Mouse (Mus musculus) monocyte, adult 2 months (primary cell): ENCODE measurements at regions not wholly inside any gene's neighbourhood (a gene's known extent, or its start where the extent isn't known, plus 50 kb on each side); places are given as distances from the start of the nearest gene placed in this dataset.
"Not testable (repeated sequence)": the region's sequence is repeated elsewhere in the genome, so short reads cannot be mapped to it uniquely, and the experiment has no call there.

ENCODE experiments used
- DNase-seq, 2 experiments: peaks; one replicate each; pipeline ENCODE4 v3.0.0; 2022; ENCODE audit warnings: low spot score in 2 of 2, low read depth in 1 of 2

DNA sequence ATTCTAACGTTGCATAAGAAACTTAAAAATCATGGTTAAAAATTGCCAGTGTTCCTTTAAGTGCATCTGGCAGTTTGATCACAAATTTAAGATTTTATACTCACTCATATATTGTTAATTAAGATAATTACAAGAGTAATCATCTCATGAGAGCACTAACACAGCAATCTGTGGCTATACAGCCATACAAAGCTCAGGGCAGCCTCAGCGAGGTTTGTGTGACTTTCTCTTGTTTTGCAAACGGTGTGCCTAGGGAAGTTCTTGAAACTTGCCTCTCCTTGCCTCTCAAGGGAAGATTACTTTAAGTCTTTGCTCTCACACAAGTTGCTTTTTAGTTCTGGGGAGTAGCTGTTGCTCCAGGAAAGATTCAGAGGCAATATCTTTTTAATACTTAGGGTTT, 58.1 kb upstream of the Slc1a4 start:
- no peak for DNase-seq

DNA sequence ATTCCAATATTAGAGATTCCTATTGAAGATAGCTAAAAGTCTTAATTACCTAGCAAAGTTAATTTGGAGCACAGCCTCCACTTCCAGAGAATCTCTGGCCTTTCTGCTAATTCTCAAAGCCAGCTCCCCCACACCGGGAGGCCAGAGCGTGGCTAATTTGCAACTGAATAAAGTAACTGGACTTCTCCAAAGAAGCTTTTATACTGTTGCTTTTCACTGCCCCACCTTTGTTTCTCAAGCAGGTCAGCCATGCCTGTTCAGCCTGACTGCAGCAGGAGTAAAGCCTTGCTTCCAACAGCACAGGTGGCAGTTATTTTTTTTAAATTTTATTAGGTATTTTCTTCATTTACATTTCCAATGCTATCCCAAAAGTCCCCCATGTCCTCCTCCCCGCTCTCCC, 60.8 kb upstream of the Slc1a4 start:
- DNase-seq = not testable (repeated sequence)

DNA sequence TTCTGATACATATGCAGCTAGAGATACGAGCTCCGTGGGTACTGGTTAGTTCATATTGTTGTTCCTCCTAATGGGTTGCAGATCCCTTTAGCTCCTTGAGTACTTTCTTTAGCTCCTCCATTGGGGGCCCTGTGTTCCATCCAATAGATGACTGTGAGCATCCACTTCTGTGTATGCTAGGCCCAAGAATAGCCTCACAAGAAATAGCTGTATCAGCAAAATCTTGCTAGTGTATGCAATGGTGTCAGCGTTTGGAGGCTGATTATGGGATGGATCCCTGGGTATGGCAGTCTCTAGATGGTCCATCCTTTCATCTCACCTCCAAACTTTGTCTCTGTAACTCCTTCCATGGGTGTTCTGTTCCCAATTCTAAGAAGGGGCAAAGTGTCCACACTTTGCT, 61.3 kb upstream of the Slc1a4 start:
- DNase-seq = not testable (repeated sequence)

DNA sequence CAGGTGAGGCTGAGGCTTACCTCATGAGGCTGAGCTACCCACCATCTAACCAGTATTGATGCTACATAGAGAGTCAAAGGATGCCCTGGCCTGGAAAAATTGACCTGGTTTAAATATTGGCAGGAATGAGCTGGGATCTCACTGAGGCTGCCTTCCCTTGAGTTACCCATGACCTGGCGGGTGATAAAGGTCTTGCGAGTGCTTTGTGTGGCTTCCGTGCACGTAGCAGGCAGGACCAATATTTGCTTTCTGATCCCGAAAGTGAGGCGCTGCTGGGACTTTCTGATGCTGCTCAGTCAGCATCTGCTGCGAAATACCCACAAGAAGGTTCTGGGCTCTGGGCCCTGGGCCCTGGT, 63.3 kb upstream of the Slc1a4 start:
- no peak for DNase-seq

DNA sequence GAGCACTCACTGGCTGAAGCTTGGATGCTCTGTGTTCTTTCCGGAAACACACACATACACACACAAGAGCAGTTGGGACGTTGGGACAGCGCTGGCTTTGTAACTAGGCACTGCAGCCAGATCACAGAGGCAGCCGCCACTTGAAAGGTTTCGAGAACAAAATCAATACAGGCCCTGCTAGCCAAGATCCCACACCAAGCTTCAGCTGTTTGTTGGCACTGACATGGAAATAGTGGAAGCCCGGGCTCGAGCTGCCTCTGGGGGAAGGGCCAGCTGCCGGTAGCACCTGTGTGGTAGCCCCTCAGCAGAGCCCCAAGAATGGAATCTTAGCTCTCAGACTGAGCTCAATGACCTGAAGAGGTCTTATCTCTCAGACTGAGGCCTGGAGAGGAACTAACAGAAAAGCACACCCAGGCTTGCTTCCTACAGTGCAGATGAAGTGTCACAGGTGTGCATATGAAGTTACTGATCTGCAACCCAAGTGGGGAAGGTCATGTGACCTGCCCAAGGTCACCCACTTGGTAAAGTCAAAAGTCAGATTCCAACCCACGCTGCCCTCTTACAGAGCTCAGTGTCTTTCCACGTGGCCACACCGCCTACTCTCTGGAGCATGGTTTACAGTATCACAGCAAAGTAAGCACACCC, 63.8 kb upstream of the Slc1a4 start:
- DNase-seq = no peak

- no peak for DNase-seq
Observed at GRCm38 (mm10) chr11:20396884-20397283, 64.4 kb upstream of the Slc1a4 start.

DNA sequence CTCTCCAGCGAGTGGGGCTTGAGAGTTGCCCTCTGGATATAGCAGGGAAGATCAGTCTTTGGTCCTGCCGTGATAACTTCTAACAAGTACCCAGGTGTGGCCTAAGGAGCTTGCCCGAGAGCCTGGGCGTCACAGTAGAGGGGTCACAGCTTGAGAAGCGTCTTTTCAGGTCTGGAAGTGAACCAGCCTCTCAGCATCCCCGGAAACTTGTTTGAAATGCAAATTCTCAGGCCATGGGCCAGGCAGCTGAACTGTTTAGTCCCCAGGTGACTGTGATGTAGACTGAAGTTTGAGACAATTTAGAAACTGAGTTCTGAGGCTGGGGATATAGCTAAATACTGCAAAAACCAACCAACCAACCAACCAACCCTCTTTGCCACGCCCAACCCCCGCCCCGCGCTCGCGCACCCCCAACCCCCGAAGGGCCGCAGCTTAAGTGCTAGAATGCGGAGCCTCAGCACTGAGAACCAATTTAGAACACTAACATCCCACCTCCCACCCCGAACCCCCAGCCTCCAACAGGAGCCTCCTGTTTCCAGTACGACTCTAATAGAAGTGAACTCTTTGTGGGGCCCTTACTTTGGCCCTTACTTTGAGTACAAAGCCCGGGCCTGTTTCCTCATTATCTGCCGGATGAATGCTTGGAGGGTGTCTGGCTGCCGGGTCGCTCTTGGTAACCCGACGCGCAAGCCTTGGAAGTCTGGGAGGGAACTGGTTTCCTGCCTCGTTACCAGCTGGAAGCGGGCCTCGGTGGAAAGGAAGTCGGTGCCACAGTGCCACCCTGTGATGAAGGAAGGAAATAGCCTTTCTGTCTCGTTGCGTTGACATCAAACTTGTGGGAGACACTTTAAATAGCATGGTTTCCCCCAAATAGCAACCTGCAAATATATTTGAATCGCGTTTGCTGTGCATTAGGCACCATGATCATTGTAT, 68.1 kb upstream of the Slc1a4 start:
- DNase-seq = peak in 1 of 2 experiments; percentile 6

- no peak for DNase-seq
Observed at GRCm38 (mm10) chr11:20403456-20403855, 70.9 kb upstream of the Slc1a4 start.

- no peak for DNase-seq
Observed at GRCm38 (mm10) chr11:20404476-20404875, 72.0 kb upstream of the Slc1a4 start.

GRCm38 (mm10) chr11:20418141-20418540, 85.6 kb upstream of the Slc1a4 start:
- DNase-seq = no peak

DNA sequence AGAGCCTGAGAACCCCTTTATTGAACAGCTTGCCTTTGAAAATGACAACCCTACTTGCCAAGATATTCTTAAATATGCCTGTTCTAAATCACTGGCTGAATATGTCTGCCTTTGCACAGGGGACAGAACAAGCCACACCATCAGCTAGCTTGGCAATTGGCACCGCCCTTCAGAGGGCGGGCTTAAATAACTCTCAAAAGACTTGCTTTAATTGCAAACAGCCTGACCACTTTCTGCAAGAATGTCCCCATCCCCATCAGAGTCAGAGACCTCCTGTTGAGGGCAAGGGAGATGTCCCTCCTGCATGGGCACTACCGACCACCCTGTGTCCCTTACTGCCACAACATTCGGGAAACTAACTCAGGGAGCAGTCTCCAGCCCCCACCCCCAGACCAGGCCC, 88.4 kb upstream of the Slc1a4 start:
- no peak for DNase-seq

DNA sequence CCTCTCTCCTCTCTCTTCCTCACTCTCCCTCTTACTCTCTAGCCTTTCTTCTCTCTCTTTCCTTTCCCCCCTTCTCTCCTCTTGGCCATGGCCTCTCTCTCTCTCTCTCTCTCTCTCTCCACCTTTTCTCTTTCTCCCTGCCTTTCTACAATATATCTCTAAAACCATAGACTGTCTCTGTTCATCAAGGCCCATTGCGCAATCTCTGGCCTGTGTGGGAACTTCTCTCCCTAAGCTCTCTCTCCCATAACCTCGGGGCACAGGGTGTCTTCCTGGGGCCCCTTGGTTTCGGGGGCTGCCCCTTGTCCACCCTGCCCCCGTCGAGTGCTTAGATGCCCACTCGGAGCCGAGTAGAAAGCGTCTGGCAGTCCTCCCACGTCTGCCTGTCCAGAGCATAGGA, 103.5 kb upstream of the Slc1a4 start:
- no peak for DNase-seq

GRCm38 (mm10) chr11:20442476-20442875, 100.6 kb upstream of the Sertad2 start:
- no peak for DNase-seq

GRCm38 (mm10) chr11:20445061-20445902, 97.8 kb upstream of the Sertad2 start:
- DNase-seq = no peak

- peak in 1 of 2 experiments; percentile 31 for DNase-seq
Observed at GRCm38 (mm10) chr11:20445903-20446264, 97.2 kb upstream of the Sertad2 start.

- no peak for DNase-seq
Observed at GRCm38 (mm10) chr11:20452901-20453300, 90.2 kb upstream of the Sertad2 start.

DNA sequence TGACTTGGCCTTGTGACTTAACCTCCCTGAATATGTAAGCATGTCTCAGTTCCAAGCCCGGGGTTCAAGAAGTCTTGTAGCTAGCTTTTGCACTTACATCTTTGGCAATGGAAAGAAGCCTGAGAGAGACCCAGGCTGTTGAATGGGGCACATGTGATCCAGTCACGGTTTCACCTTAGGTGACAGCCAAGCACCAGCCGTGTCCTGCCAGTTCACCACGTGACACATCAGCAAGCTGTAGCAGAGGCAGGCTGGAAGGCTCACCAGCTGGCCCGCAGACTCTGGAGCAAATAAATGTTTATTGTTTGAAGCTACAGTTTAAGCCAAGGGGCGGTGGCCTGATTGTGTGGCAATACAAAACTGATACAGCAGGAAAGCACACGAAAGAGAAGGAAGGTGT, 89.3 kb upstream of the Sertad2 start:
- no peak for DNase-seq

DNA sequence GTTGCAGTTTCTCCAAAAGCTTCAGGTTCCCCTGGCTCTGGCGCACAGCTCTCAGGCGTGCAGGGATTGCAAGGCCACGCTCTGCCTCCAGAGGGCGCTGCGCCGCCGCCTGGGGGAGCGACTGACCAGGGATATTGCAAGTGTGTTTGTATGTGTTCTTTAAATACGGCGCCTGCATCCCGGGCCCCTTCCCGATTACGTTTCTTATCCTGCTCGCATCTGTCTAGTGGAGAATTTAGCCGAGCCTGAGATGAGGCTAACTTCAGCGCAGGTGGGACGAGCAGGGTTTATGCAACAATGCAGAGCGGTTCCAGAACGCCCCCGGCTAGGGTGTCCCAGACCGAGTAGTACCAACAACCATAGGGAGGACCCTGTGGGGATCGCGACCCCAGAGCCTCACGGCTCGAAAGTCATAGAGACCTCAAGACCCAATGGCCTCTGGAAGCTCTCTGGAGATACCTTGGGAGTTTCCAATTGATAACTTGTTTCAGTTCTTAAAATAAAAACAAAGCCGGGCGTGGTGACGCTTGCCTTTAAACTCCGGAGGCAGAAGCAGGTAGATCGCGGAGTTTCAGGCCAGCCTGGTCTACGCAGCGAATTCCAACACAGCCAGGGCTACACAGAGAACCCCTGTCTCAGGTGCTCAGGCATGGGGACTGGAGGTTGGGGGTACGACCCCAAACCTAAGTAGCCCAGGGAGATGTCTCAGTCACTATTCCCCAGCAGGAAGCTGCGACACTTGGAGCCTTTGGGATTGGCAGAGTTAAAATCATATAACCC, 87.8 kb upstream of the Sertad2 start:
- peak in 1 of 2 experiments; percentile 74 for DNase-seq

- DNase-seq = no peak
Observed at GRCm38 (mm10) chr11:20455865-20456648, 87.0 kb upstream of the Sertad2 start.

DNA sequence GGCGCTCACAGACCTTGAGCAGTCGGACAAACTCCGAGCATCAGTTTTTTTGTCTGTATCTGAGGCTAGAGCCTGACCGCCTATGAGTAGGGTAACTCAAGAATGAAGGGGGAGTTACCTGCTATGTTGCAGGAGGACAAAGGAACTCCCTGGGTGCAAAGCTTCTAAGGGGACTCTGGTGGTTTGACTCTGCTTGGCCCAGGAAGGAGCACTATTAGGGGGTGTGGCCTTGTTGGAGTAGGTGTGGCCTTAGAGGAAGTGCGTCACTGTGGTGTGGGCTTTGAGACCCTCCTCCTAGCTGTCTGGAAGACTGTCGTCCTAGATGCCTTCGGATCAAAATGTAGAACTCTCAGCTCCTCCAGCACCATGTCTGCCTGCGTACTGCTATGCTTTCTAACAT, 83.9 kb upstream of the Sertad2 start:
- no peak for DNase-seq
